Mouse (Mus musculus) MEL (cell line): ENCODE measurements around the gene Tedc1.

ENCODE experiments used
- BHLHE40 ChIP-seq: IDR thresholded peaks from 2 replicates; pipeline ENCODE4 v1.6.1; 2012; ENCODE audit warnings: low read depth, mild to moderate bottlenecking, inconsistent platforms, low read length, improper control_type of control experiment, borderline replicate concordance
- CTCF ChIP-seq, 3 experiments: IDR thresholded peaks in 2 of 3; conservative IDR thresholded peaks in 1 of 3; 2 replicates each; pipeline ENCODE4 v1.5.1; 2011 to 2012; ENCODE audit warnings: low read length in 3 of 3, low read depth in 2 of 3, mild to moderate bottlenecking in 2 of 3, improper control_type of control experiment in 1 of 3, inconsistent platforms in 1 of 3, mixed read lengths in 1 of 3, moderate library complexity in 1 of 3; ENCODE audit not compliant: control insufficient read depth in 1 of 3, insufficient read depth in 1 of 3, poor library complexity in 1 of 3, severe bottlenecking in 1 of 3
- EP300 ChIP-seq, 2 experiments: IDR thresholded peaks; 2 replicates each; pipeline ENCODE4 v1.6.1; 2011; ENCODE audit warnings: improper control_type of control experiment in 2 of 2, low read length in 2 of 2, low read depth in 1 of 2, mild to moderate bottlenecking in 1 of 2
- MAFK ChIP-seq: IDR thresholded peaks from 2 replicates; pipeline ENCODE4 v1.6.1; 2011; ENCODE audit warnings: low read depth, mild to moderate bottlenecking, low read length, improper control_type of control experiment, borderline replicate concordance
- TCF12 ChIP-seq: IDR thresholded peaks from 2 replicates; pipeline ENCODE4 v1.6.1; 2014; ENCODE audit warnings: low read depth, mild to moderate bottlenecking, inconsistent platforms, low read length, improper control_type of control experiment, moderate library complexity

GRCm38 (mm10) chr12:113203522-113203921, 47.3 kb downstream of the Tedc1 start:
- no peak for TF ChIP-seq CTCF (IDR thresholded peaks at IDR 0.05 in 2 of 3, conservative IDR thresholded peaks at IDR 0.05 in 1 of 3; ENCODE audit: control insufficient read depth in 1 of 3, insufficient read depth in 1 of 3, low read depth in 2 of 3, low read length in 3 of 3, poor library complexity in 1 of 3, severe bottlenecking in 1 of 3)
- no peak for TF ChIP-seq BHLHE40
- TF ChIP-seq EP300 (IDR thresholded peaks at IDR 0.05; ENCODE audit: low read depth in 1 of 2, low read length in 2 of 2): no peak
- TF ChIP-seq TCF12: no peak
- no peak for TF ChIP-seq MAFK
